Mouse (Mus musculus) heart, adult 11 months (tissue): ENCODE measurements around the gene Ccrl2.

Experiments
- DNase-seq: peaks from one replicate; pipeline ENCODE4 v3.0.0; 2022

Ccrl2 gene

DNA sequence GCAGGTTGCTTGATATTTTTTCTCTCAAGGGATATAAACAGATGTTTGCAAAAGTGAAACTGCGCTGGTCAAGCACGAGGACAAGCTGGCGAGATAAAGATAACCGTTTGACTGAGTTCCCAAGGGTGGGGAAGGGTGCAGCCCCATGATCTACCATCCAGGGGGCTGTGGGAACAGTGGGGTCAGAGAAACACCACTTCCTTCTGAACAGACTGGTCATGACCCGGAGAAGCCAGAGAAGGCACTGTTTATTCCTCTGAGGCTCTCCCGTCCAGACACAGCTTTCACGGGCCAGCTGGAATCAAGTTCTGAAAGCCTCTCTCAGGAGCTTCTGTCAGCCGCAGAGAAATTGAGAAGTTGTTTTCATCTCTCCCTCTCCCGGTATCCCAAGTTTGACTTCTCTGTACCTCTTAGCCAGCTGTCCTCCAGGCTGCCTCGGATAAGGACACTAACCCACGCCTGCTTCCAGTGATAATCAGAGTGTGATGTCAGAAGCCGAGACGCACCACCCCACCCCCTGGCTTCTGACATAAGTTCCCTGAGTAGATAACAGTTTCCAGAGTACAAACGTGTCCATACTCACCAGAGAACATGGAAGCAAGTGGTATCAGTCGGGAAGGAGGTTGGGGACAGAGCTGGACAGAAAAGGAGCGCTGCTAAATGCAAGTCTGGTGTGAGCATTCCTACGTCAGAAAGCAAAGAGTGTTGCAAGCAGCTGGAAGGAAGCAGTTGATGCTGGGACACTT, at the start of gene Ccrl2:
Ccrl2 (minus strand) TSS at position 722 of the 746 bp plus-strand sequence.
- DNase-seq = peak; percentile 98

- peak; percentile 31 for DNase-seq
These were observed 46.6 kb upstream of the Ccrl2 start for GRCm38 (mm10) chr9:111103893-111104292.

DNA sequence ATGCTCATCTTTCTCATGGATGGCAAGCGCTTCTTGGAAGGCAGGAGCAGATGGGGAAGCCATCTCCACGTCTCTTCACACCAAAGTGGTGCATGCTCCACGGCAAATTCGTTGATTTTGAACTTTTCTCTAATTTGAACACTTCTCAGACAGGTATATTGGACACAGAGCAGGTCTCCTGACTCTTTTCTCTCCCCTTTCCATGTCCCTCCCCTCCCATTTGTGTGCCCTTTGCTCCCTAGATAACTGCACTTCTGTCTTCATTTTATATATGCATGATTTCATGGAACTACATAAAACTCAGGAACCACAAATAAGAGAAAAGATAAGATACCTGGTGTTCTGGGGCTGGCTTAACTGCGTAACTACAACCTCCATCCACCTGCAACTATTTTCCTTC, 46.0 kb upstream of the Ccrl2 start:
- DNase-seq = no peak

DNA sequence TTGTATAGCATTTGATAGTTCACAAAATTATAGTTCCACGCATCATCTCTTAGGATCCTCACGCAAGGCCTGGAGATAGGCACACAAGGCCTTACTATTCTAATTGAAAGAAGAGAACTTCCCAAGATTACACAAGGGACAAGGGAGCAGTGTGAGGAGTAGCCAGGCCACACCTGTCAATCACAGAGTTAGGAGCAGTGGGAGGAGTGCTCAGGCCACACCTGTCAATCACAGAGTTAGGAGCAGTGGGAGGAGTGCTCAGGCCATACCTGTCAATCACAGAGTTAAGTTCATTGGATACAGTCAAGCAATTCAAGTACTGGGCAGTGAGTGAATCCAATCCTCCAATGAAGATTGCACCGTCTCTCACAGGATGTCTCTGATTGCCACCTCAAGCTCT, 43.1 kb upstream of the Ccrl2 start:
- DNase-seq = peak; percentile 64

DNA sequence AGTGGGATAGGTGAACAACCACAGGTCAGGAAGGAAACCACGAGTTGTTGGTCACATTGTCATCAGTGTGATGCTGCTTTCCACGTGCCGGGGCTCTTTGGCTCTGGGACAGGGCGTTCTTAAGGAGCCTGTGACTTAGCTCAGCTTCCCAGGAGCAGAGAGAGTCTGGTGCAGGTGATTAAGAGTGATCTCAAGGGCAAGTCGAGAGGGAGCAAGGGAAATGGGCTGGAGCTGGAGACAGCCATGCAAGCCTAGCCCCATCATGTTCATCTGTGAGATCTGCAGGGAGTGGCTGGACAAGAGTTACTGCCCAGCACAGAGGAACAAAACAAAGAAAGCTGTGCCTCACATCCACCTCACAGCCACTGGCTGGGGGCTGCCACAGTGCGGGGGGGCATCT, 40.2 kb upstream of the Ccrl2 start:
- DNase-seq = peak; percentile 64

- DNase-seq = peak; percentile 48
These were observed 39.4 kb upstream of the Ccrl2 start for GRCm38 (mm10) chr9:111096419-111097326.

DNA sequence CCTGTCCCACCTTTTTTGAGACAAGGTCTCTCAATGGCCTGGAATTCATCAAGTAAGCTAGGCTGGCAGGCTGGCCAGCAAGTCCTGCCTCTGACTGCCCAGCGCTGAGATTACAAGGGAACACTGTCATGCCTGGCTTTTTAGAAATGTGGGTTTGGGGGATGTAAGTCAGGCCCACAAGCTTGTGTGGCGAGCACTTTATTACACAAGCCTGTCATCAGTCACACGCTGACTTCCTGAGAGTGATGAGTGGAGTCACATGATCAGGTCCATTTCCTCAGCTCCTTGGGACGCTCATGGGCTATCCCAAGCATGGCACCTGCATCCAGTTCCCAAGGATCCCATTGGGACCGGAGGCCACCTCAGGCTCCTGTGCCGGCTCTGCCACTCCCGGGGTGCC, 38.4 kb upstream of the Ccrl2 start:
- peak; percentile 74 for DNase-seq

- peak; percentile 75 for DNase-seq
These were observed 37.3 kb upstream of the Ccrl2 start for GRCm38 (mm10) chr9:111094626-111095025.

DNA sequence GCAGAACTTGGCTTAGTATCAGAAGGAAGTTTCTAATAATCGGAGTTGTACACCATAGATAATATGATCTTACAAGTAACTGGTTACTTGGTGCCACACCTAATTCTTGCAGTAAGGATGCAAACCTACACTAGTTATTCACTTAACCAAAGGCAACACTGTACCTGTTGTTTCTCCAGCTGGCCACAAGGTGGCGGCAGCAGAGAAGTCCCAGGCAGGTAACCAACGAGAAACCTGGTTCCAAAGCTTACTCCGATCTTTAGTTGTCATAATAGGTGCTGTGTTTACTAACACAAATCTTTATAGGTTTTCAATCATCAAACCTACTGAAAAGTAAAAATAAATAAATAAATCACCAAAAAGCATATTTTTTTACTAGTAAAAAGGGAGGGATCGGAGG, 35.8 kb upstream of the Ccrl2 start:
- peak; percentile 85 for DNase-seq

- peak; percentile 96 for DNase-seq
These were observed 35.3 kb upstream of the Ccrl2 start for GRCm38 (mm10) chr9:111092657-111093056.

DNA sequence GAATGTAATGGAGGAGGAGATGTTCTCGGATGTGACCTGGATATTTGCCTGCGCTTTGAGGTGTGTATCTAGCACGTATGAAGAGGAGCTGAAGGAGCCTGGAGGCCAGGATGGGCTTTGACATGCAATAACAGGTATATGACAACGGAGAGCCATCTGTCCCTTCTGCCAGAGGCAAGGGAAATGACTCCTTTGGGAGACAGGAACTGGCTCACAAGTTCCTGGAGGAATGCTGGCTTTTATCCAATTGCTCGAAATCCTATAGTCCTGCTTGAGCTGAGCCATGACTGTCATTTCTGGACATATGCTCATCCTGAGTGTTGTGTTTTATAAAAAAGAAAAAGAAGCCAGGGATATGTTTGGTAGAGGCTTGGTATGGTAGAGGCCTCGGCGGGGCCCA, 31.6 kb upstream of the Ccrl2 start:
- DNase-seq = peak; percentile 80

GRCm38 (mm10) chr9:111087960-111088359, 30.6 kb upstream of the Ccrl2 start:
- peak; percentile 27 for DNase-seq

DNA sequence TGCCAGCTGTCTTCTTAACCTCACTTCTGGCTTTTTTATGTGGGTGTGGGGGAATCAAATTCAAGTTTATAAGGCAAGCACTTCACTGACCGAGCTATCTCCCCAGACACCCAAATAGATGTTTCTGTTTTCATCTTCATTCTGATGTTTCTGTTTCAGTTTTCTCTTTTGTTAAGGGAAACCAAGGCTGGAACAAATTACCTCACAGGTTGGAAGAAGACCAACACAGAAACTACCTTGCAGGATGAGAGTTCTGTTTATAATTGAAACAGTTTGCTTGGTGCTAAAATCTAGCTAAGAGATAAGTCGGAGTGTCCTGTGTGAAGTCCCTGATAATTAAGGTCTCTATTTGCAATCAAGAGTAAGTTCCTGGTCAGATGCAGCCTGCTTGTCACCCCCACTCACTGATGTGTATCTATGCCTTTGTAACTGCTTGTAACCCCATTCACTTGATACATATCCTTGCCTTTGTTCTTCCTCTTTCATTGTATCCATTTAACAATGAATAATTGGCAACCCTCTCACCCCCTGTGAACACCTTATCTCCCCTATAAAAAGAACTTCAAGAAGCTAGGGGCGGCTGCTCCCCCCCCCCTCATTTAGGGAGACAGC, 29.8 kb upstream of the Ccrl2 start:
- peak; percentile 31 for DNase-seq

GRCm38 (mm10) chr9:111086137-111086536, 28.8 kb upstream of the Ccrl2 start:
- DNase-seq = peak; percentile 89

DNA sequence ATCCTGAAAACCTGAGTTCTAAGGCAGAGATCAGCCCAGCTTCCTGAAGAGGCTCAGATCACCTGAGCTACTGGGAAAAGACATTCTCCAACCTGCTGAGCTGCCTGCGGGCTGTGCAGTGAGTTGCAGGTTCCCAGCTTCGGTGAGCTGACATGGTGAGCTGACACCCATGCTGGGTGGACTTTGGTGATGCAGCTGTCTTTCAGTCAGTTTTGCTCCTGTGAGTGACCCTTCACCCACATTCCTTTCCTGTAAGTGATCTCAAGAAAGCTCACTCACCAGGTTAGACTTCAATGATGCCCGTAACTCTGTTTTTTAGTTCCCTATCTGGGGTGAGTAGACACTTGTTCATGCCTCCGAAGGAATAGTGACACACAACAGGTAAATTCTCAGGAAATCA, 28.0 kb upstream of the Ccrl2 start:
- DNase-seq = peak; percentile 75

DNA sequence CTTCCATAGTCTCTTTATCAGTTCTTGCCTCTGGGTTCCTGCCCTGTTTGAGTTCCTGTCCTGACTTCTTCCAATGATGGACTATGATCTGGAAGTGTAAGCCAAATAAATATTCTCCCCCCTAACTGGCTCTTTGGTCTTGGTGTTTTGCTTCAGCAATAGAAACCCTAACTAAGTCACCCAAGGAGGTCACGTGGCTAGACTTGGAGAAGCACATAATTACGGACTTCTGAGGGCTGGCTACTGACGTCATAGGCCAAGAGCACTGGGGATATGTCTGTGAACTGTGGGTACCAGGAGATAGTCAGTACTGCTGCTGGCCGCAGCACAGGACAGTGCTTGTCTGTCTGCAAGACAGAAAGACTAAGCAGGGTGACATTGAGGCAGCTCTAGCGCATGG, 24.4 kb upstream of the Ccrl2 start:
- no peak for DNase-seq

- no peak for DNase-seq
These were observed 23.5 kb upstream of the Ccrl2 start for GRCm38 (mm10) chr9:111080801-111081200.

- DNase-seq = no peak
These were observed 20.4 kb upstream of the Ccrl2 start for GRCm38 (mm10) chr9:111077745-111078144.

- peak; percentile 80 for DNase-seq
These were observed 15.7 kb upstream of the Ccrl2 start for GRCm38 (mm10) chr9:111072971-111073370.

- peak; percentile 89 for DNase-seq
These were observed 14.9 kb upstream of the Ccrl2 start for GRCm38 (mm10) chr9:111072175-111072574.

- DNase-seq = peak; percentile 93
These were observed 13.2 kb upstream of the Ccrl2 start for GRCm38 (mm10) chr9:111070546-111070961.

GRCm38 (mm10) chr9:111067052-111067451, 9.7 kb upstream of the Ccrl2 start:
- peak; percentile 67 for DNase-seq

- DNase-seq = peak; percentile 86
These were observed 5.5 kb upstream of the Ccrl2 start for GRCm38 (mm10) chr9:111062840-111063239.
